Mouse (Mus musculus) layer of hippocampus, adult 2 months (tissue): ENCODE measurements around the gene Csrnp3. TPM values are rescaled to one million over a fixed set of nuclear protein-coding genes. Genes with fewer than 3 reads are reported as not detected.

Experiments
- DNase-seq, 2 experiments: peaks; one replicate each; pipeline ENCODE4 v3.0.0; 2022; ENCODE audit warnings: low spot score in 2 of 2
- H3K27ac ChIP-seq: fragments of 200-600 bp; 2 replicates; pipeline ENCODE4 v1.8.1; 2022
- H3K4me3 ChIP-seq: fragments of 200-600 bp; 2 replicates; pipeline ENCODE4 v1.8.1; 2022; ENCODE audit warnings: mild to moderate bottlenecking
- CTCF ChIP-seq: fragments of 200-600 bp; conservative IDR thresholded peaks from 2 replicates; pipeline ENCODE4 v1.8.1; 2022; ENCODE audit warnings: antibody characterized with exemption, mild to moderate bottlenecking, moderate library complexity
- total RNA-seq, 2 experiments: library from RNA; stranded (reverse); gene quantifications; 2 replicates each; pipeline ENCODE4 v1.2.3; 2021

Csrnp3 gene
- total RNA-seq, 2 experiments from 2014 or later: 70.8 to 76.0 TPM

DNA sequence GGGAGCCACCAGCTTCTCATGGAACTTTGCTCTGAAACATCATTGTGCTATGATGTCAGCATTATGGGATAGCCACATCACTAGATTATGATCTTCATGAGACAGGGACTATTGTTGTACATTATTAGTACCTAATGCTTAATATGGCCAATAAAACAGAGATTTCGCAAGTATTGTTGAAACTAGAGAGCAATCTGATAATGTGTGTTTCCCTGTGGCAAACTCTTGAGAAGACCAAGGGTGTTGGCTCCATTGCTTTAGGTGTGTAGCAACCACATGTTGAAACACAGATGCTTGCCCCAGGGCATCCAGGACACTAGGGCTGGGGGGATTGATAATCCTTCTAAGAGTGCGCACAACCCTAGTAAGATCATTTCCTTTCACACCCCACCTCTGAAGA is 235.2 kb downstream of the Csrnp3 start:
- DNase-seq: no peak
- no peak overlapping the region for H3K4me3 ChIP-seq
- no peak for TF ChIP-seq CTCF
- no peak overlapping the region for H3K27ac ChIP-seq

Other genes starting within 250 kb of the Csrnp3 start
- gene Scn2a, start 225.0 kb upstream of the Csrnp3 start, total RNA-seq: 100 to 1,000 TPM; 244 to 256 TPM